Mouse (Mus musculus): ENCODE data around the gene Rps18.

DNA sequence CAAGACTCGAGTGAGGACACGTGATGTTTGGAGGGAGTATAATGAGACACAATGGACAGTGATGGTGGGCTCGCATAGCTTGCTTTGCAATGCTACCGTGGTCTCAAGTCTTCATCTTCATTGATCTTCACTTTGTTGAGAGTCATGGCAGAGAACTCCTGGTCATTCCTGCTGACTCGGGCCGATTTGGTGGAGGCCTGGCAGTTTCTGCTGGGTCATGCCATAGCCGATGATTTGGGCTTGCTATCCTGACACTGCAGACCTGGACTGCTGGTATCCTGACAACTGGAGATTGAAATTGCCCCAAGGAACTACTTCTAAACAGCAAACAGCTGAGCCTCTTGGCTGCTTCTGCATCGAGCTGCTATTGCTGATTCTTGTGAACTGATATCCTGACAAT, 39.2 kb upstream of the Rps18 start:
- TF ChIP-seq POLR2A (IDR thresholded peaks at IDR 0.05; ENCODE audit: low read depth, low read length) (no peak), CTCF (IDR thresholded peaks at IDR 0.05; ENCODE audit: borderline replicate concordance, insufficient read depth, low read length) (no peak)

Measured in embryonic fibroblast, embryonic 13.5 days (primary cell).